Mouse (Mus musculus): ENCODE results near the gene Rgs7bp.
"Not testable (repeated sequence)": the region's sequence is repeated elsewhere in the genome, so short reads cannot be mapped to it uniquely, and the experiment has no call there.

Rgs7bp gene

GRCm38 (mm10) chr13:104914288-104914895 lies 140.3 kb downstream of the Rgs7bp start:
- Histone ChIP-seq H3K4me1 (replicated peaks; ENCODE audit: low read depth, low read length) (peaks cover 23% of the 10 kb centered on the region), H3K27me3 (ENCODE audit: insufficient read depth, low read length) (no peaks in the 10 kb centered on the region), H3K36me3 (ENCODE audit: insufficient read depth, low read length) (peaks cover 27% of the 10 kb centered on the region), H3K4me3 (replicated peaks; ENCODE audit: low read length) (no peak overlapping the region), H3K9me3 (ENCODE audit: low read length) (peaks cover 93% of the 10 kb centered on the region)
- no peak for TF ChIP-seq NANOG (IDR thresholded peaks at IDR 0.05; ENCODE audit: borderline replicate concordance, low read length)
- no peak for TF ChIP-seq POU5F1 (IDR thresholded peaks at IDR 0.05; ENCODE audit: borderline replicate concordance, low read length)
- no peak for TF ChIP-seq CTCF (conservative IDR thresholded peaks at IDR 0.05; ENCODE audit: low read length)

DNA sequence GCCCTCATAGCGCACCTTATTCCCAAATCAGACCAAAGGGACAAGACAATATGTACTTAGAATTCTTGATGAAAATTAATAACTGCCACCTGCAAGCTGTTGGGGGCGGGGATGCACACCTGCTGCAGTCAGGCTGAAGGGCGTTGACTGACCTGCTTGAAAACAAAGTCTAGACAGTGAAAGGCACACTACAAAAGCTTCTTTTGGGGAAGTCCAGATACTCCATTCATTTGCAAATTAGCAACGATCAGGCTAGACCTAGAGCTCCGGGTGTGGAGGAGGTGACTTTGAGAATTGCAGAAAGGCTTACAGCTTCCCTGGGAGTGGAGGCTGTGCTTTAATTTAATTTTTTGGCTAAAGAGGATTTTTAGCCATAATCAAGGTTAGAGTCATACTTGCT lies 143.1 kb downstream of the Rgs7bp start:
- TF ChIP-seq NANOG (IDR thresholded peaks at IDR 0.05; ENCODE audit: borderline replicate concordance, low read length) (peak; percentile 92), POU5F1 (IDR thresholded peaks at IDR 0.05; ENCODE audit: borderline replicate concordance, low read length) (peak; percentile 76; the same call in 1 of the 2 replicates)
- Histone ChIP-seq H3K4me1 (replicated peaks; ENCODE audit: low read depth, low read length) (peaks cover 34% of the 10 kb centered on the region), H3K36me3 (ENCODE audit: insufficient read depth, low read length) (peaks cover 17% of the 10 kb centered on the region; the same call in 1 of the 2 replicates), H3K9me3 (ENCODE audit: low read length) (peaks cover 71% of the 10 kb centered on the region)
- not testable (repeated sequence) for H3K27me3 ChIP-seq (ENCODE audit: insufficient read depth, low read length); H3K4me3 ChIP-seq (replicated peaks; ENCODE audit: low read length)

DNA sequence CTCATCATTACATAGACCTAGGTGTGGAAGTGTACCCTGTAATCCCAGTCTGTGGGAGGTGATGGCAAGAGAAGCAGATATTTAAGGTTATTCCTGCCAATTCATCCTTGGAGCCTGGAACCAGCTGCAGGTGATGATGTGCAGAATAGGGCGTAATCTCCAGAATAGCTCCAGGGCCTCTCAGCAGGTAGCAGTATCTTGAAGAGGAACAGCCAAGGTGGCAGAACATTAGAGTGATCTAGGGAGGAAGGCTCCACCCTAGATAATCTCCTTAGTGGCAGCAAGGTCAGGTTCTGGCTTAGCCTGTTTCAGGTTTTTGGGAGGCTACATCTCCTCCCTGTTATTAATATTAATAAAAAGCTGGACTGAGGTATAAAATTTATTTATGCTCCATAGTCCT lies 143.7 kb downstream of the Rgs7bp start:
- H3K36me3 ChIP-seq (ENCODE audit: insufficient read depth, low read length) = peaks cover 16% of the 10 kb centered on the region; the same call in 1 of the 2 replicates
- 0 out of 2 replicates have a peak, but pooled peaks have one; percentile 18 for TF ChIP-seq NANOG (IDR thresholded peaks at IDR 0.05; ENCODE audit: borderline replicate concordance, low read length)
- peaks cover 65% of the 10 kb centered on the region for H3K9me3 ChIP-seq (ENCODE audit: low read length)
- H3K4me3 ChIP-seq (replicated peaks; ENCODE audit: low read length); H3K27me3 ChIP-seq (ENCODE audit: insufficient read depth, low read length): not testable (repeated sequence)
- H3K4me1 ChIP-seq (replicated peaks; ENCODE audit: low read depth, low read length) = peaks cover 34% of the 10 kb centered on the region

DNA sequence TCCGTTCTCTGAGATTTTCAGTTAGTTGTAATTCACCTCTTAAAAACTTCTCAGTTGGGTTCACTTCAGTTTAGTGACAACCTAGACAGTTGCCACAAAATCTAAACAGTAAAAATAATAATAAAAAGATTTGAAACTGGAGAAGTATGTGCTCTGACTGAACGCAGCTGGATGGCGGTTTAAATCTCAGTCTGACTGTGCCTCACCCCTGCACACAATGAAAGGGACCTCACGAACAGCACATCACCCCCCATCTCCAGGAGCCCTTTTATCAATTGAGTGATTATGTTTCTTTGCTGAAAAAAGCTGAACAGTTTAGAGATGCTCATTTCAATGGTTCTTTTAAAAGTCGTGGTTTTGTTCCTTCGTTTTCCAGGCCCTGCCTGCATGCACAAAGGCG lies 146.0 kb downstream of the Rgs7bp start:
- Histone ChIP-seq H3K4me3 (replicated peaks; ENCODE audit: low read length) (no peak overlapping the region), H3K27me3 (ENCODE audit: insufficient read depth, low read length) (no peaks in the 10 kb centered on the region), H3K9me3 (ENCODE audit: low read length) (peaks cover 42% of the 10 kb centered on the region), H3K4me1 (replicated peaks; ENCODE audit: low read depth, low read length) (peaks cover 34% of the 10 kb centered on the region), H3K36me3 (ENCODE audit: insufficient read depth, low read length) (peaks cover 4% of the 10 kb centered on the region; the same call in 1 of the 2 replicates)
- no peak for TF ChIP-seq NANOG (IDR thresholded peaks at IDR 0.05; ENCODE audit: borderline replicate concordance, low read length)
- no peak for TF ChIP-seq POU5F1 (IDR thresholded peaks at IDR 0.05; ENCODE audit: borderline replicate concordance, low read length)
- TF ChIP-seq CTCF (conservative IDR thresholded peaks at IDR 0.05; ENCODE audit: low read length) = no peak
